Mouse (Mus musculus): Measurements from ENCODE around the gene Casp9.

Casp9 gene

DNA sequence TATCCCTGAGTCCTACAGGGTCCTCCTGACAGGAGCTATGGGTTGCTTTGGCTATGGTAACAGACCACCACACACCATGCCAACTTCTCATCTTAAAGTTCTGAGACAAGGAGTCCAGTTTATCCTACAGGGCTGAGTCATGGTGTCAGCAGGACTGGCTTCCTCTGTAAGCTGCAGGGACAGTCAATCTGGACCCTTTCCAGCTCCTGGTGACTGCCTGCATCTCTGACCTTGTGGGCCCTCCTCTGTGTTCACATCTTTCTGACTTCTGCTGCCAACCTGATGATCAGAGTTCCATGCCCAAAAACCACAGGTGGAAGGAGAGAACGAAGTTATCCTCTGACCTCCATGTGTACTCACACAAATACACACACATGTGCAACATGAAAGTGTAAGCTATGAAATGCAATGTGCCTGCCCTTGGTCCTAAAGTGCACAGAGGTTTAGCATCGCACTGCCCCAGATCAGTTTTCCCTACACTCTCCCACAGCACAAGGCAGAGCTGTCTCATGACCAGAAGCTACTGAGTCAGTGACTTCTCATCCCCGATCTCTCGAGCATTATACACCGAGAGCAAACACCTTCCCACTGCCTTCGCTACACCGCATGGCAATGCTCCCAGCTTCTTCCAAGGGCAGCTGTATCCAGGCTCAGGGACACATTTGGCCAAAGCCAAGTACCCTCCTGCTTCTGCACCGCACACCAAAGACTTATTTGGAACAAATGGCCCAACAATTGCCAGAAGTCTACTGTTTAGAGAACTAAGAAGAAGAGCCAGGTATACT is 12.0 kb upstream of the Casp9 start:
- DNase-seq = no peak

- DNase-seq = no peak
Measured at GRCm38 (mm10) chr4:141784835-141785234, 8.6 kb upstream of the Casp9 start.

DNA sequence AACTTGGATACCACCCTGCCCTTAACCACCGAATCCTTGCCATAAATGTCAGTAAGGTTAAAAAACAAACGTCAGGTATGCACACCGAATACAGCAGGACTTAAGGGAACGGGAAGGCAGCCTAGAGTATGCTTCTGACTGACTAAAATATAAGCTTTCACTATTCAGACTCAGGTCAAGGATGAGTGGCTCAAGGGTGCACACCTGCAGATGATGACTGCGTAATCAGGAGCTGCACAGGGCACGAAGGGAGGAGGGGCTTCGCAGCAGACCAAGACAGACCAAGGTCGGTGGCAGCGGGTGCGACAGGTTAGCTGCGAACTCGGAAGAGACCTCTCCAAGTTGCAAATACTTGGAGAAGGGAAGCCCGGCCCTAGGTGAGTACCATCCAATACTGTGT is 7.3 kb upstream of the Casp9 start:
- no peak for DNase-seq

- no peak for DNase-seq
Measured at GRCm38 (mm10) chr4:141787046-141787445, 6.4 kb upstream of the Casp9 start.

- DNase-seq = no peak
Measured at GRCm38 (mm10) chr4:141787462-141787861, 6.0 kb upstream of the Casp9 start.

GRCm38 (mm10) chr4:141789564-141790218 is 3.7 kb upstream of the Casp9 start:
- DNase-seq = no peak

GRCm38 (mm10) chr4:141790524-141790990 is 2.9 kb upstream of the Casp9 start, which contains the start of gene Dnajc16:
Dnajc16 (minus strand) TSS chr4:141790931.
- peak; percentile 97 for DNase-seq

- no peak for DNase-seq
Measured at GRCm38 (mm10) chr4:141791486-141791885, 1.9 kb upstream of the Casp9 start.

GRCm38 (mm10) chr4:141791951-141792350 is 1.5 kb upstream of the Casp9 start:
- peak; percentile 21 to 56 for DNase-seq

DNA sequence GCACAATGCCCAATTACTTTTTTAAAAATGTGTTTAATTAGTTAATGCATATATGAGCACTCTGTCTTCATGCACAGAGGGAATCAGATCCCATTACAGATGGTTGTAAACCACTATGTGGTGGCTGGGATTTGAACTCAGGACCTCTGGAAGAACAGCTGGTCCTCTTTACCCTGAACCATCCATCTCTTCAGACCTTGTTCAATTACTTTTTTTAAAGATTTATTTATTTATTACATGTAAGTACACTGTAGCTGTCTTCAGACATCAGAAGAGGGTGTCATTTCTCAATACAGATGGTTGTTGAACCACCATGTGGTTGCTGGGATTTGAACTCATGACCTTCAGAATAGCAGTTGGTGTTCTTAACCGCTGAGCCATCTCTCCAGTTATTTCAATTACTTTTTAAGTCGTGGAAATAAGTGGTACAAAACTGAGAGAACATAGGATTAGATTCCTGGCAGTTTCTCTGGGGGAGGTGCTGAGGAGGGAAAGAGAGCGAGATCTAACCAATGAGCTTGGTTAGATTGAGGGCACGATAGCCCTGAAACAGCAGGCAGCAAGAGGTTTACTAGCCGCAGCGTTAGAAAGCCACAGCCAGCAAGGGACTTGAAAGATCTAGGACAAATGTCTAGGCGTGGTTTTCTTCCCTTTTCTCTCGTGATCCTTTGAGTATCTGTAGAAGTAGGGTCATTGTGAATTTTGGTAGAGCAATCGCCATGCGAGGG is 694 bp upstream of the Casp9 start:
- DNase-seq = no peak

DNA sequence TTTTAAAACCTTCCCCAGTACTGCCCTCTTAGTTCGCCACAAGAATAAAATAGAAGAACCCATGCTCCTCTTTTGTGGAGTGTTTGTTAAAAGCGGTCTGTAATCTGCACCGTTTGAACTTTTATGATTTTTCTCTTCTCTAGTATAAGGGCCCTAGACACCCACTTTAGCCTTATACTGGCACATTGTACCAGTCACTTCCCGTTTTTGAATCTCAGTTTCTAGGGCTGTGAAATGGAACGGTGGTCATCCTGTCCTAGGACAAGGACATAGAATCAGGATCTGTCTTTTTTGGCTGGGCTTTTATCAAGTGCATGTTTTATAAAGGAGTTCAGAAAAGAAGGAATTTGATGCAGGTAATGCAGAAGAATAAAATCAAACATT is 732 bp downstream of the Casp9 start:
- no peak for DNase-seq

GRCm38 (mm10) chr4:141796356-141796755 is 2.9 kb downstream of the Casp9 start:
- no peak for DNase-seq

GRCm38 (mm10) chr4:141796954-141797353 is 3.5 kb downstream of the Casp9 start:
- no peak for DNase-seq

DNA sequence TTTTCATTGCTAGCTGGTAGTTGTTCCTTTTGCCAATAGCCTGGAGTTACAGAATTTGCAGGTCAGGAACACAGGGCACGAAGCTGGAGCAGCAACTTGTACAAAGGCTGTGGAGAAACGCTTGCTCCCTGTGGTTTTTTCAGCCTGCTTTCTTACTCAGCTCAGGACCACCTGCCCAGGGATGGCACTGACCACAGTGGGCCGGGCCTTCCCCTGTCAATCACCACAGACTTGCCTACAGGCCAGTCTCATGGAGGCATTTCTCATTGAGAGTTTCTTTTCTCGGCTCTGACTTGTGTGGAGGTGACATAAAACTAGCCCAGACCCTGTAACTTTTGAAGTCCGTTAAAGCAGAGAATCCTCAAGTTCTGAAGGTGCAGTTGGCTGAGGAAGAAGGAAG is 4.1 kb downstream of the Casp9 start:
- no peak for DNase-seq

- no peak for DNase-seq
Measured at GRCm38 (mm10) chr4:141804105-141804504, 10.7 kb downstream of the Casp9 start.

DNA sequence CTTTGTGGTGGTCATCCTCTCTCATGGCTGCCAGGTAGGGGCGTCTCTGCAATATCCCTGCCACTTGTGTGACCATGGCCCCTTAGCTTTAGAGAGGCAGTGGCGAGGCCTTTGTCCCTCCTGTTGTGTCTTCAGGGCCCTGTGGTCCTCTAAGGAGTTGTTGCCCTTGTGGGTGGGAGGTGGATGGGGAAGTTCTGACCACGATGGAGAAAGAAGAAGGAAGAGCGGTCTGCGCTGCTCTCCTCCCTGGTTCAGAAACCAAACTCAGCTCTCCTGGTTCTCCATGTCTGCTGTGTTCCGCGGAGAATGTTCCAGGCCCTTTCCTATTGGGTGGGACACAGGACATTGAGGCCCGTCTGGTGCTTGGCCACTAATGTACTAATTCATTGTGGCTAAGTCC is 12.5 kb downstream of the Casp9 start:
- DNase-seq = no peak

DNA sequence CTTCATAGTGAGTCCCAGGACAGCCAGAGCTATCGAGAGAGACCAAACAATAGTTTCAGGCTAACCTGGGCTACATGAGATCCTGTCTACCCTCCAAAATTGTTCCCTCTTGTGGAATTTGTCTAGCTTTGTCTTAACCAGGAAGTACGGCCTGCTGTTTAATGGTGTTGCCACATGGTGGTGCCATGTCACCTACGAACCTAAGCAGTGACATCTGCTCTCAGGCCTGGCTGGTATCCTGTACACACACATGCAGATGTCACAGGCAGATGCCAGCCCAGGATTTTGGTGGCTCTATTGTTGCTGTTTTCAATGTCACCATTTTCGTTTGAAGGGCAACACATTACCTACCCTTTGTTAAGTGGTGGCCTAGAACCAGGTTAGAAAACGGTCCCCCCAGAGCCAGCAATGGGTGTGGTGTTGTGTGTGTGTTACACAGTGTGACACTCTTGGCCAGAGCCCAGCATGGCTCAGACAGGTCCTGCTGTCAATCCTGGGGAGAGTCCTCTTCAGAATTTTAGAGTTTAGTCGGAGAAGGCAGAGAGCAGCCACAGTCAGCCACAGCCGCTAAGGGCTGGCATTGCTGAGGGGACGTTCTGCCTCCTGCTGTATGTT is 16.5 kb downstream of the Casp9 start:
- no peak for DNase-seq

DNA sequence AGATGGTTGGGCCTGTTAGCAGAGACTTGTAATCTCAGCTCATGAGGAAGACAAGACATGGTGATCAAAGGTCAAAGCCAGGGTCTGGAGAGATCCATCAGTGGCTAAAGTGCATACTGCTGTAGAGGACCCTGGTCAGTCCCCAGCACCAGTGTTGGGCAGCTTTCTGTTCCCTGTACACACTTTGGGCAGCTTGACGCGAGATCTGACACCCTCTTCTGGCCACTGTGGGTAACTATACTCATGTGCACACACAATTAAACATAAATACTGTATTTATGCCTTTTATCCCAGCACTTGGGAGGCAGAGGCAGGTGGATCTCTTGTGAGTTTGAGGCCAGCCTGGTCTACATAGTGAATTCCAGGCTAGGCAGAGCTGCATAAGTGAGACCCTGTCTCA is 17.6 kb downstream of the Casp9 start:
- no peak for DNase-seq

GRCm38 (mm10) chr4:141811375-141811774 is 18.0 kb downstream of the Casp9 start:
- DNase-seq = no peak

- DNase-seq = no peak
Measured at GRCm38 (mm10) chr4:141816267-141816666, 22.9 kb downstream of the Casp9 start.

DNA sequence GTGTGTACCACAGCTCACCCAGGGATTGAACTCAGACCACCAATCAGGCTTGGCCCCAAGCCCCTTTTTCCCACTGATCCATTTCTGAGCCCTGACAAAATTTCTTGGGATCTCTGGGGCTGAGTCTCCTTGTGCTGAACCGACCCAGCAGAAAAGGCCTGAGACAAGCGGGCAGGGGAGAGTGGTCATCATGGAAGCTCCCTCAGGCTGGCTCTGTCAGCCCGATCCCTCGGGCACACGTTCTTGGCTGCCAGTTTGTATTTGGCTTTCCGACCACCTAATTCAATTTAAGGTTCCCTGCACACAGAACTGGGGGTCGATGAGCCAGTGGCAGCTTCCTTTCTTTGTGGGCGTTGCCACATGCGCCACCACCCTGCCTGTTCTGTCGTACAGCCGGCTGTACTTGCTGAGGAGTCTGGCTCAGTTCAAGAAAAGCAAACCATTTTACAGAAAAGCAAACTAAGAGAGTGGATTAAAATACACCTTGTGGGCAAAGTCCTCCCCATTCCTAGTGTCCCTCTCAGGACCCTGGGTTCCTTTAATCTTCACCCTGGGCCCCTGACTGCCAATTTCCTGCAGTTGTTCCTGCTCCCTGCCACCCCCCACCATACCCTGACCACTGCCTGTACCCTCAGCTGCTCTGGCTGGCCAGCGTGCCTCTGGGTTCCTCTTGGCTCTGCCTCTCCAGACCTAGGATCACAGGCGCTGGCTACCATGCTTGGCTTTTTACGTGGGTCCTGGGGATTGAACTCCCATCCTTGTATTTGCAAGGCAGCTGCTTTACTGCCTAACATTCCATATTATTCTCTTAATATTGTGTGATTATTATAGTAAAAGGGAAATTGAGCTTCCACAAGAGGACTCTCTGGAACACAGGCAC is 23.6 kb downstream of the Casp9 start:
- DNase-seq = no peak

DNA sequence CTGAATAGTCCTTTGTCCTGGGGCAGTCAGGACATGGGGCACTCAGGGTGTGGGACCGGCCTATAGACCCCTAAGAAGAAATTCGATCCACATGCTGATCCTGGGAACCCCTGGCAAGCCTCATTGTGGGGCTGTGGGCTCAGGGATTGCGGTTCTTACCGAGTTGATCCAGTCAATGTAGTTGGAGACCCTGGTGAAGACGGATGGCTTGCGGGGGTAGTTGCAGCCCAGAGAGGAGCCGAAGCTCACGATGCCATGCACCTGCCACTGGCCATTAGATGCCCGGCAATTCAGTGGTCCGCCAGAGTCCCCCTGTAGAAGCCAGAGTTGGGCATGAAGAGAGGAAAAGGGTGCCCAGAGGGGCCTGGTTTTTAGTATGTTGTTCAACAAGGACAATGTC is 24.3 kb downstream of the Casp9 start:
- no peak for DNase-seq

Data from cerebellum, postnatal 25 days (tissue).